19 mouse cellular contexts compared by ENCODE assay signal in the genomic region with DNA sequence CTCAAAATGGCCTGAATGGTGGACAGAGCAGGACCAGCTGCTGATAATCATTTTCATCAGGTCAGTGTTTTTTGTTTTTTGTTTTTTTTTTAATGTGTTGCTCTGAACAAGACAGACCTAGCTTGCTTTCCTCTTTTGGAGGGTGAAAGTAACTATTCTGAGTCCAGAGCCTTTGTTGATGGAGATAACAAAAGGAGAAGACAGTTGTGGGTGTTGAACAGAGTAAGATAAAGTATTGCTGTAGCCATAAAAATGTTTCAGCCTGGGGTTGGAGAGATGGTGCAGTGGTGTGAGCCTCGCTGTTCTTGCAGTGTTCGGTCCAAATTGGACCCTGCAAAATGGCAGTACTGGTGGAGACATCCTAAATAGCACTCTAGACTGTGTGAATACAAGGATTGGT. TPM values are rescaled to one million over a fixed set of nuclear protein-coding genes. Genes with fewer than 3 reads are reported as not detected.
DNase-seq lines count a peak whose midpoint lies in the region; TF ChIP-seq lines count a peak whose summit lies in the region.
"Had no signal": no experiment of that assay in that cellular context is flagged by ENCODE, and none has a peak within 500 bp of the region (broad histone marks: within the 10 kb centered on the region; RNA-seq: fewer than 3 reads in every experiment).

No protein-coding gene starts in this region.

- H3K36me3 ChIP-seq in MEL (ENCODE audit: control insufficient read depth in 1 of 2, insufficient read depth in 2 of 2, low read length in 2 of 2), result peaks cover 0 to 8% of the 10 kb centered on the region in 2 experiments; a peak in 2 of 4 replicates
- no peaks in the 10 kb centered on the region for H3K36me3 ChIP-seq in limb, embryonic 10.5 days
- H3K36me3 ChIP-seq: G1E had no signal

- no peak overlapping the region for H3K27ac ChIP-seq in MEL (ENCODE audit: control insufficient read depth, low read depth, low read length)
- no peak overlapping the region for H3K27ac ChIP-seq in limb, embryonic 10.5 days

- H3K9ac ChIP-seq in MEL (ENCODE audit: control insufficient read depth, low read depth, low read length, poor library complexity, severe bottlenecking), result no peak overlapping the region

- DNase-seq in MEL (ENCODE audit: low read depth, low spot score) (peak; percentile 38), MEL-GATA-1-ER (ENCODE audit: extremely low read depth, low read depth) (peak; percentile 10)
- no peak for DNase-seq in frontal cortex, postnatal 10 days (ENCODE audit: low spot score in 2 of 2)
- no peak for DNase-seq in limb, embryonic 10.5 days (ENCODE audit: low spot score)
- DNase-seq: adrenal gland, adult 2 months; adrenal gland, adult 8-10 months; adrenal gland, postnatal 10 days; adrenal gland, postnatal 14 days; adrenal gland, postnatal 25 days; adrenal gland, postnatal 36 days; B cell, adult 2 months; cerebellum, adult 11 months; cerebellum, adult 11-12 months; cerebellum, adult 18-20 months; cerebellum, adult 2 months; cerebellum, adult 8-10 months had no signal

- H3K79me2 ChIP-seq in MEL (ENCODE audit: control insufficient read depth, insufficient read depth, low read length, poor library complexity), result no peaks in the 10 kb centered on the region

- WGBS in limb, embryonic 10.5 days, result 97% methylated on average over 2 of the region's 2 CpGs

- no peaks in the 10 kb centered on the region for H3K9me3 ChIP-seq in MEL (replicated peaks; ENCODE audit: insufficient read depth, low read length)
- no peaks in the 10 kb centered on the region for H3K9me3 ChIP-seq in limb, embryonic 10.5 days (replicated peaks)
- H3K9me3 ChIP-seq: G1E had no signal

- no peaks in the 10 kb centered on the region for H3K27me3 ChIP-seq in MEL (ENCODE audit: control insufficient read depth in 1 of 2, insufficient read depth in 2 of 2, low read length in 2 of 2)
- H3K27me3 ChIP-seq in limb, embryonic 10.5 days (ENCODE audit: low read depth, poor library complexity, severe bottlenecking), result peaks cover 21% of the 10 kb centered on the region
- H3K27me3 ChIP-seq: CH12.LX had no signal

- no peak for TF ChIP-seq RAD21 in MEL (IDR thresholded peaks at IDR 0.05; ENCODE audit: low read depth, low read length)

- H3K4me3 ChIP-seq in MEL (ENCODE audit: control insufficient read depth in 1 of 2, insufficient read depth in 1 of 2, low read depth in 2 of 2, low read length in 2 of 2), result no peak overlapping the region
- H3K4me3 ChIP-seq in limb, embryonic 10.5 days, result no peak overlapping the region

- no peak for TF ChIP-seq POLR2A in MEL (IDR thresholded peaks at IDR 0.05; ENCODE audit: control insufficient read depth in 1 of 2, insufficient read depth in 1 of 2, low read depth in 1 of 2, low read length in 2 of 2, poor library complexity in 1 of 2)

- peaks cover 3 to 13% of the 10 kb centered on the region in 2 experiments; a peak in 3 of 4 replicates for H3K4me1 ChIP-seq in MEL (ENCODE audit: control insufficient read depth in 1 of 2, insufficient read depth in 2 of 2, low read length in 2 of 2)
- H3K4me1 ChIP-seq in limb, embryonic 10.5 days, result no peaks in the 10 kb centered on the region

- no peak for TF ChIP-seq CTCF in MEL (IDR thresholded peaks at IDR 0.05 in 2 of 3, conservative IDR thresholded peaks at IDR 0.05 in 1 of 3; ENCODE audit: control insufficient read depth in 1 of 3, insufficient read depth in 1 of 3, low read depth in 2 of 3, low read length in 3 of 3, poor library complexity in 1 of 3, severe bottlenecking in 1 of 3)

- peak; percentile 56 to 68 for TF ChIP-seq EP300 in MEL (IDR thresholded peaks at IDR 0.05; ENCODE audit: low read depth in 1 of 2, low read length in 2 of 2)

TF ChIP-seq in MEL, 35 proteins besides CTCF, POLR2A, EP300 and RAD21:
- TF ChIP-seq UBTF (IDR thresholded peaks at IDR 0.05; ENCODE audit: borderline replicate concordance, insufficient read depth, low read depth, low read length) (no peak), TCF12 (IDR thresholded peaks at IDR 0.05; ENCODE audit: low read depth, low read length) (peak; percentile 47; the same call in 1 of the 2 replicates), ZNF384 (IDR thresholded peaks at IDR 0.05; ENCODE audit: low read depth, low read length) (peak; percentile 24; the same call in 1 of the 2 replicates), GATA1 (IDR thresholded peaks at IDR 0.05; ENCODE audit: low read depth, low read length) (peak; percentile 52; the same call in 1 of the 2 replicates)
TF ChIP-seq in MEL: peak in this region for 3.

RNA-seq across cellular contexts. Expression of a gene that starts 2.8 kb away (rescaled TPM):
- total RNA-seq in MEL (2012; rRNA removed), result not detected in 2 replicates
- polyA plus RNA-seq in MEL (2012; ENCODE audit: insufficient read depth in 1 of 2, insufficient read length in 2 of 2, low read depth in 1 of 2, low replicate concordance in 2 of 2, missing spikeins in 1 of 2), result under 1 TPM in 1 of 2 experiments, not detected in 1; 0.08 TPM
- not detected in 2 replicates for polyA plus RNA-seq in limb, embryonic 10.5 days (2016; fragmentation: Nextera tagmentation; extraction: Ambion mirVana)
- total RNA-seq: adrenal gland, postnatal 14 days; CH12.LX had no signal
- polyA plus RNA-seq: cerebellum, adult 2 months; Patski had no signal

Comparison
In these comparisons a context has a peak if more than half of its experiments do, and no peak if none do; other contexts are left out.
1. DNase-seq: peak in MEL (single experiment) and MEL-GATA-1-ER (single experiment); none in frontal cortex, postnatal 10 days (0 of 2) and limb, embryonic 10.5 days (single experiment).